Mouse (Mus musculus) C2C12 (cell line): ENCODE data around the gene Rtn4r. TPM values are rescaled to one million over a fixed set of nuclear protein-coding genes. Genes with fewer than 3 reads are reported as not detected.

Experiments
- H3K27me3 ChIP-seq: one replicate; pipeline ENCODE4 v1.6.1; 2011; ENCODE audit not compliant: control insufficient read depth, insufficient read depth, insufficient read length
- H3K36me3 ChIP-seq: one replicate; pipeline ENCODE4 v1.6.1; 2011; ENCODE audit not compliant: control insufficient read depth, insufficient read depth
- H3K4me3 ChIP-seq: one replicate; pipeline ENCODE4 v1.5.1; 2011; ENCODE audit warnings: mild to moderate bottlenecking, control low read depth; ENCODE audit not compliant: poor library complexity, insufficient read depth, severe bottlenecking
- H3K79me2 ChIP-seq: one replicate; pipeline ENCODE4 v1.6.1; 2011; ENCODE audit not compliant: control insufficient read depth, insufficient read depth
- H3K79me3 ChIP-seq: one replicate; pipeline ENCODE4 v1.6.1; 2011; ENCODE audit warnings: low read depth, control low read depth
- H3ac ChIP-seq: one replicate; pipeline ENCODE3; 2011; ENCODE audit warnings: low read depth; ENCODE audit not compliant: control insufficient read depth, insufficient read length
- CEBPB ChIP-seq: IDR thresholded peaks from one replicate; pipeline ENCODE4 v1.6.1; 2011; ENCODE audit warnings: low read depth, mild to moderate bottlenecking, control low read depth, moderate library complexity
- CTCF ChIP-seq: IDR thresholded peaks from one replicate; pipeline ENCODE4 v1.5.1; 2011; ENCODE audit not compliant: control insufficient read depth, insufficient read depth, insufficient read length
- FOSL1 ChIP-seq: IDR thresholded peaks from one replicate; pipeline ENCODE4 v1.8.0; 2011; ENCODE audit warnings: mild to moderate bottlenecking, low read length; ENCODE audit not compliant: poor library complexity, insufficient read depth, severe bottlenecking
- MAX ChIP-seq: IDR thresholded peaks from one replicate; pipeline ENCODE4 v1.6.1; 2011; ENCODE audit warnings: mild to moderate bottlenecking, control low read depth
- MYOD1 ChIP-seq: IDR thresholded peaks from one replicate; pipeline ENCODE4 v1.6.1; 2011; ENCODE audit warnings: low read depth; ENCODE audit not compliant: control insufficient read depth, insufficient read length
- MYOG ChIP-seq: IDR thresholded peaks from one replicate; pipeline ENCODE4 v1.6.1; 2011; ENCODE audit not compliant: control insufficient read depth, insufficient read length; ENCODE audit errors: extremely low read depth
- USF1 ChIP-seq: IDR thresholded peaks from one replicate; pipeline ENCODE4 v1.6.1; 2011; ENCODE audit warnings: low read depth, mild to moderate bottlenecking, control low read depth, moderate library complexity
- polyA plus RNA-seq: library from polyadenylated mRNA; unstranded; fragments of >200 nt; fragmentation: generic; extraction: Trizol; gene quantifications from one replicate; pipeline ENCODE4 v1.2.1, GENCODE M21; 2012; ENCODE audit warnings: missing spikeins

The Rtn4r gene
- polyA plus RNA-seq, 1 experiment: 0.11 TPM

- H3K4me3 ChIP-seq: no peak overlapping the region
- no peaks in the 10 kb centered on the region for H3K79me2 ChIP-seq
- no peaks in the 10 kb centered on the region for H3K79me3 ChIP-seq
- H3K27me3 ChIP-seq: peaks cover 78% of the 10 kb centered on the region
- H3ac ChIP-seq: no peak overlapping the region
- no peaks in the 10 kb centered on the region for H3K36me3 ChIP-seq
- TF ChIP-seq MYOD1: no peak
Observed at GRCm38 (mm10) chr16:18149205-18149604, 21.8 kb downstream of the Rtn4r start.

GRCm38 (mm10) chr16:18152189-18152588 is 24.7 kb downstream of the Rtn4r start:
- TF ChIP-seq USF1: no peak
- TF ChIP-seq MYOG: no peak
- no peaks in the 10 kb centered on the region for H3K79me2 ChIP-seq
- peaks cover 51% of the 10 kb centered on the region for H3K27me3 ChIP-seq

GRCm38 (mm10) chr16:18152769-18153445 is 25.5 kb downstream of the Rtn4r start:
- no peaks in the 10 kb centered on the region for H3K79me2 ChIP-seq
- no peaks in the 10 kb centered on the region for H3K79me3 ChIP-seq
- H3K27me3 ChIP-seq: peaks cover 48% of the 10 kb centered on the region
- TF ChIP-seq MYOG: no peak
- TF ChIP-seq FOSL1: no peak
- no peak for TF ChIP-seq CEBPB
- TF ChIP-seq USF1: no peak
- TF ChIP-seq MAX: no peak
- no peak for TF ChIP-seq MYOD1
- TF ChIP-seq CTCF: no peak
- H3K4me3 ChIP-seq: no peak overlapping the region
- H3ac ChIP-seq: no peak overlapping the region
- no peaks in the 10 kb centered on the region for H3K36me3 ChIP-seq

More at GRCm38 (mm10) chr16:18152189-18152588, 24.7 kb downstream of the Rtn4r start:
- Histone ChIP-seq H3K79me3 (no peaks in the 10 kb centered on the region), H3K36me3 (no peaks in the 10 kb centered on the region), H3K4me3 (no peak overlapping the region), H3ac (no peak overlapping the region)

GRCm38 (mm10) chr16:18154521-18155171 is 27.2 kb downstream of the Rtn4r start:
- Histone ChIP-seq H3K79me2 (no peaks in the 10 kb centered on the region), H3K4me3 (no peak overlapping the region), H3K79me3 (no peaks in the 10 kb centered on the region), H3K36me3 (no peaks in the 10 kb centered on the region), H3K27me3 (peaks cover 50% of the 10 kb centered on the region), H3ac (no peak overlapping the region)
- no peak for TF ChIP-seq MYOG
- no peak for TF ChIP-seq CTCF
- TF ChIP-seq USF1: no peak
- TF ChIP-seq FOSL1: no peak
- no peak for TF ChIP-seq MYOD1
- no peak for TF ChIP-seq CEBPB
- no peak for TF ChIP-seq MAX

GRCm38 (mm10) chr16:18156579-18157350 is 29.3 kb downstream of the Rtn4r start:
- Histone ChIP-seq H3K79me3 (no peaks in the 10 kb centered on the region), H3ac (no peak overlapping the region), H3K36me3 (no peaks in the 10 kb centered on the region), H3K4me3 (no peak overlapping the region), H3K79me2 (no peaks in the 10 kb centered on the region), H3K27me3 (peaks cover 32% of the 10 kb centered on the region)
- TF ChIP-seq CEBPB: no peak

GRCm38 (mm10) chr16:18159255-18159654 is 31.8 kb downstream of the Rtn4r start:
- H3K36me3 ChIP-seq: no peaks in the 10 kb centered on the region
- H3K79me3 ChIP-seq: no peaks in the 10 kb centered on the region
- H3K79me2 ChIP-seq: no peaks in the 10 kb centered on the region
- H3ac ChIP-seq: no peak overlapping the region
- peaks cover 23% of the 10 kb centered on the region for H3K27me3 ChIP-seq
- H3K4me3 ChIP-seq: no peak overlapping the region
- TF ChIP-seq USF1 (no peak), CEBPB (no peak), MYOG (no peak), CTCF (no peak), MAX (no peak), MYOD1 (no peak)
